ENCODE assay signal across 14 mouse cellular contexts in genomic region chr4:138130149-138130548, GRCm38 (mm10).
A peak's percentile ranks its signal among the peaks of the same experiment; 100 is the strongest.
DNase-seq lines count a peak whose midpoint lies in the region; ATAC-seq and TF ChIP-seq lines count a peak whose summit lies in the region.
"Had no signal": no experiment of that assay in that cellular context is flagged by ENCODE, and none has a peak within 500 bp of the region (broad histone marks: within the 10 kb centered on the region; RNA-seq: fewer than 3 reads in every experiment).

No protein-coding gene starts in this region.

- H3K27ac ChIP-seq in kidney, postnatal 0 days: no peak overlapping the region
- no peak overlapping the region for H3K27ac ChIP-seq in kidney, embryonic 14.5 days (ENCODE audit: low read depth, low read length)

- H3K4me3 ChIP-seq in kidney, postnatal 0 days (replicated peaks; ENCODE audit: low read depth, low read length): no peak overlapping the region
- H3K4me3 ChIP-seq in kidney, embryonic 14.5 days (ENCODE audit: low read length): no peak overlapping the region

- WGBS in kidney, postnatal 0 days: 50% methylated on average over 2 of the region's 2 CpGs
- WGBS in kidney, embryonic 14.5 days: 45% methylated on average over 2 of the region's 2 CpGs

- no peak for DNase-seq in kidney, postnatal 0 days (ENCODE audit: low spot score)
- peak; percentile 11 for DNase-seq in thymus, postnatal 25 days
- DNase-seq in thymus, postnatal 14 days: no peak
- peak; percentile 19 for DNase-seq in MN1 (ENCODE audit: low spot score)
- no peak for DNase-seq in cerebellum, postnatal 4 days (ENCODE audit: low spot score in 2 of 2)
- no peak for DNase-seq in cerebellum, adult 9-11 months
- DNase-seq: adrenal gland, postnatal 14 days; heart, adult 18-20 months; heart, postnatal 36 days; kidney, adult 8-10 months; lung, postnatal 4 days had no signal

- H3K9ac ChIP-seq in kidney, postnatal 0 days (ENCODE audit: low read depth, low read length): no peak overlapping the region
- no peak overlapping the region for H3K9ac ChIP-seq in kidney, embryonic 14.5 days (ENCODE audit: low read depth, low read length)

- ATAC-seq in kidney, postnatal 0 days (replicated peaks; ENCODE audit: low FRiP score, low read depth): no peak
- no peak for ATAC-seq in kidney, embryonic 14.5 days (ENCODE audit: low FRiP score, low TSS enrichment)
- ATAC-seq: Patski had no signal

- peak; percentile 56 for TF ChIP-seq CTCF in kidney, postnatal 0 days (IDR thresholded peaks at IDR 0.05; ENCODE audit: low read depth)

- H3K4me2 ChIP-seq in kidney, postnatal 0 days (ENCODE audit: low read length): no peak overlapping the region
- no peak overlapping the region for H3K4me2 ChIP-seq in kidney, embryonic 14.5 days (replicated peaks; ENCODE audit: low read depth, low read length)
- H3K4me2 ChIP-seq: liver, embryonic 11.5 days had no signal

- peaks cover 43% of the 10 kb centered on the region for H3K36me3 ChIP-seq in kidney, postnatal 0 days (ENCODE audit: insufficient read depth, low read length)
- peaks cover 40% of the 10 kb centered on the region for H3K36me3 ChIP-seq in kidney, embryonic 14.5 days (ENCODE audit: control insufficient read depth, insufficient read depth, low read length)

- H3K4me1 ChIP-seq in kidney, postnatal 0 days (replicated peaks; ENCODE audit: insufficient read depth, low read length): no peaks in the 10 kb centered on the region; the same call in 1 of the 2 replicates
- peaks cover 14% of the 10 kb centered on the region for H3K4me1 ChIP-seq in kidney, embryonic 14.5 days (ENCODE audit: control insufficient read depth, insufficient read depth, low read length)

- no peaks in the 10 kb centered on the region for H3K9me3 ChIP-seq in kidney, postnatal 0 days (replicated peaks; ENCODE audit: low read length)
- H3K9me3 ChIP-seq in kidney, embryonic 14.5 days (ENCODE audit: control insufficient read depth, low read length): no peaks in the 10 kb centered on the region

- no peaks in the 10 kb centered on the region for H3K27me3 ChIP-seq in kidney, postnatal 0 days (ENCODE audit: insufficient read depth, low read length)
- H3K27me3 ChIP-seq in kidney, embryonic 14.5 days (ENCODE audit: control insufficient read depth, insufficient read depth, low read length): no peaks in the 10 kb centered on the region
- H3K27me3 ChIP-seq: Patski had no signal

Comparison
In these comparisons a context has a peak if more than half of its experiments do, and no peak if none do; other contexts are left out.
1. DNase-seq: peak in thymus, postnatal 25 days (single experiment) and MN1 (single experiment); none in kidney, postnatal 0 days (single experiment), thymus, postnatal 14 days (single experiment), cerebellum, postnatal 4 days (0 of 2) and cerebellum, adult 9-11 months (single experiment).